Mouse (Mus musculus): ENCODE measurements at regions not wholly inside any gene's neighbourhood (a gene's known extent, or its start where the extent isn't known, plus 50 kb on each side); places are given as distances from the start of the nearest gene placed in this dataset.

DNA sequence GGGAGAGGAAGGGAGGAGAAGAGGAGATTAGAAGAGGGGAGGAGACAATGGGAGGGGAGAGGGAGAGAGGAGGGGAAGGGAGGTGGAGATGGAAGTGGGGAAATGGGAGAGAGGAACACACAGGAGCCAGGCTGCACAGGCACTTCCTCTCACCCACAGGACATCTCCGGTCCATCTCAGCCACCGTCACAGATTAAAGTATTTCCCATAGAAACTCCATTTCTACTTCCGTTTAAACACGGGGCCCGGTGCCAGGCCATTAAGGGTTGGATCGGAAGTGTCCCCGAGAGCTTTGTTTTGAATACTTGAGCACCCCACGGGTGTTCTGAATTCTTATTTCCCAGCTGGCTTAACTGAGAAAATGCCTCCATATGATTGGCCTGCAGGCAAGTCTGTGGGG, 67.6 kb upstream of the Ptpn1 start:
- no peak for TF ChIP-seq CTCF (IDR thresholded peaks at IDR 0.05; ENCODE audit: control insufficient read depth, insufficient read depth, insufficient read length)
- TF ChIP-seq MAX (IDR thresholded peaks at IDR 0.05), result no peak

Measured in C2C12 (cell line).